Mouse (Mus musculus): Measurements from ENCODE around the gene Ier3. TPM values are rescaled to one million over a fixed set of nuclear protein-coding genes. Genes with fewer than 3 reads are reported as not detected.
A peak's percentile ranks its signal among the peaks of the same experiment; 100 is the strongest.

Ier3 gene
- polyA plus RNA-seq, 1 experiment, result 6.2 TPM

- no peak for TF ChIP-seq POLR2A (IDR thresholded peaks at IDR 0.05; ENCODE audit: control insufficient read depth, extremely low read depth, insufficient read depth, low read length, poor library complexity)
- TF ChIP-seq CTCF (IDR thresholded peaks at IDR 0.05; ENCODE audit: borderline replicate concordance, control insufficient read depth, extremely low read depth, insufficient read depth, low read length, poor library complexity), result no peak
- peak; percentile 34 for DNase-seq
- H3K27ac ChIP-seq (ENCODE audit: control insufficient read depth, insufficient read depth, low read length), result no peak overlapping the region
- H3K4me1 ChIP-seq (replicated peaks; ENCODE audit: control insufficient read depth, insufficient read depth, low read length), result no peaks in the 10 kb centered on the region
- H3K4me3 ChIP-seq (ENCODE audit: control insufficient read depth, insufficient read depth, low read length), result no peak overlapping the region
- no peaks in the 10 kb centered on the region for H3K36me3 ChIP-seq (ENCODE audit: control insufficient read depth, insufficient read depth, low read length)
- no peaks in the 10 kb centered on the region for H3K27me3 ChIP-seq (ENCODE audit: control insufficient read depth, insufficient read depth, low read length)
- 94% methylated on average over 2 of the region's 2 CpGs for WGBS
Measured at GRCm38 (mm10) chr17:35782398-35782797, 39.1 kb upstream of the Ier3 start.

DNA sequence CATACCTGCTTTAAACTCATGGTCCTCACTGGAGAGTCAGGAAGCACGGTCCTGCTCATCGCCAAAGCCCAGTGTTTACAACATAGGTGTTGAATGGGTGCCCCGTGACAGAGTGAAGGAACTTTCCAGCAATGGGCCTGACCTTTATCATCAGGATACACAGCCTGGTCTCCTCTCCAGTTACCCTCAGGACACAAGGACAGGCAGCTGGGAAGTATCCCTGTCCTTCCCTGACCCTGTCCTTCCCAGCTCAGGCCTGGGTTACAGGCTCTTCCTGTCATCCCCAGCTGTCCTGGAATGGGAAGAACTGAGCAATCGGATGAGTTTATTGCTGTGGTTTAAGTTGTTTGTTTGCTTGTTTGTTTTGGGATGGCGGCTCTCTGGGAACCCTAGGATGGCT is 38.6 kb upstream of the Ier3 start:
- Histone ChIP-seq H3K4me3 (ENCODE audit: control insufficient read depth, insufficient read depth, low read length) (no peak overlapping the region), H3K4me1 (replicated peaks; ENCODE audit: control insufficient read depth, insufficient read depth, low read length) (no peaks in the 10 kb centered on the region), H3K27me3 (ENCODE audit: control insufficient read depth, insufficient read depth, low read length) (no peaks in the 10 kb centered on the region), H3K36me3 (ENCODE audit: control insufficient read depth, insufficient read depth, low read length) (no peaks in the 10 kb centered on the region), H3K27ac (ENCODE audit: control insufficient read depth, insufficient read depth, low read length) (no peak overlapping the region)
- DNase-seq, result no peak
- 94% methylated on average over 5 of the region's 5 CpGs for WGBS
- no peak for TF ChIP-seq POLR2A (IDR thresholded peaks at IDR 0.05; ENCODE audit: control insufficient read depth, extremely low read depth, insufficient read depth, low read length, poor library complexity)
- TF ChIP-seq CTCF (IDR thresholded peaks at IDR 0.05; ENCODE audit: borderline replicate concordance, control insufficient read depth, extremely low read depth, insufficient read depth, low read length, poor library complexity), result no peak

- no peaks in the 10 kb centered on the region for H3K27me3 ChIP-seq (ENCODE audit: control insufficient read depth, insufficient read depth, low read length)
- no peak overlapping the region for H3K4me3 ChIP-seq (ENCODE audit: control insufficient read depth, insufficient read depth, low read length)
- H3K27ac ChIP-seq (ENCODE audit: control insufficient read depth, insufficient read depth, low read length), result no peak overlapping the region
- no peaks in the 10 kb centered on the region for H3K36me3 ChIP-seq (ENCODE audit: control insufficient read depth, insufficient read depth, low read length)
- WGBS, result 90% methylated on average over 6 of the region's 6 CpGs
- TF ChIP-seq POLR2A (IDR thresholded peaks at IDR 0.05; ENCODE audit: control insufficient read depth, extremely low read depth, insufficient read depth, low read length, poor library complexity) (no peak), CTCF (IDR thresholded peaks at IDR 0.05; ENCODE audit: borderline replicate concordance, control insufficient read depth, extremely low read depth, insufficient read depth, low read length, poor library complexity) (no peak)
- no peaks in the 10 kb centered on the region for H3K4me1 ChIP-seq (replicated peaks; ENCODE audit: control insufficient read depth, insufficient read depth, low read length)
- DNase-seq, result no peak
Measured at GRCm38 (mm10) chr17:35783944-35784343, 37.5 kb upstream of the Ier3 start.

DNA sequence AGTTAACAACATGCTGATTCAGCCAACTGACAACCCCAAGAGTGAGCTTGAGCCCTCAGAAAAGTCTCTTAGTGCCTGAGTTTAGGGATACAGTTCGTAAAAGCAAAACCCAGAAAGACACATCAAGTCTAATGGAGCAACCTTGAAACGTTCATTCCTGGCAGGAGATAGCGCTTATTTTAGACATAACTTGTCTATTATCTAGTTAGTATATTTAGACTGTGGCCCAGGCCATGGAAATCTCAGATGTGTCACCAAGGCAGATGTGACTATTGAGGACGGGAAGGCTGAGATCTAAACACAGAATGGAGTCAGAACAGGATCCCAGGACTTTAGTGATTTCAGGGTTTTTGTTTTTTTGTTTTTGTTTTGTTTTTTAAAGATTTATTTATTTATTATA is 36.3 kb upstream of the Ier3 start:
- no peak overlapping the region for H3K27ac ChIP-seq (ENCODE audit: control insufficient read depth, insufficient read depth, low read length)

DNA sequence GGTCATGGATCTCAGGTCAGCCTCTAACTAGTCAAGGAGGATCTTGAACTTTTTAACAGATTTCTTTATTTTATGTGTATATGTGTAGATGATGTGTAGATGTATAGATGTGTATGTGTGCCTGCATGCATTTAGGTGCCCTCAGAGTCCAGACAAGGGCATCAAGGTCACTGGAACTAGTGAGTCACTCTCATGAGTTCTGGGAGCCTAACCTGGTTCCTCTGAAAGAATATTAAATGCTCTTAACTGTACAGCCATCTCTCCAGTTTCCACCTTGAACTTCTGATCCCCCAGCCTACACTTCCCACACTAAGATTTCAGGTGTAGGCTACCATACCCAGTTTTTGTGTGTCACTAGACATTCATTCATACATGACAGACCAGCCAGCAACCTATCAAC is 34.0 kb upstream of the Ier3 start:
- H3K4me1 ChIP-seq (replicated peaks; ENCODE audit: control insufficient read depth, insufficient read depth, low read length), result no peaks in the 10 kb centered on the region
- H3K27ac ChIP-seq (ENCODE audit: control insufficient read depth, insufficient read depth, low read length), result no peak overlapping the region
- no peaks in the 10 kb centered on the region for H3K27me3 ChIP-seq (ENCODE audit: control insufficient read depth, insufficient read depth, low read length)
- TF ChIP-seq CTCF (IDR thresholded peaks at IDR 0.05; ENCODE audit: borderline replicate concordance, control insufficient read depth, extremely low read depth, insufficient read depth, low read length, poor library complexity), result no peak
- no peak for TF ChIP-seq POLR2A (IDR thresholded peaks at IDR 0.05; ENCODE audit: control insufficient read depth, extremely low read depth, insufficient read depth, low read length, poor library complexity)
- no peak for DNase-seq
- no peaks in the 10 kb centered on the region for H3K36me3 ChIP-seq (ENCODE audit: control insufficient read depth, insufficient read depth, low read length)
- no peak overlapping the region for H3K4me3 ChIP-seq (ENCODE audit: control insufficient read depth, insufficient read depth, low read length)

More for the DNA sequence above, 36.3 kb upstream of the Ier3 start:
- Histone ChIP-seq H3K36me3 (ENCODE audit: control insufficient read depth, insufficient read depth, low read length) (no peaks in the 10 kb centered on the region), H3K4me1 (replicated peaks; ENCODE audit: control insufficient read depth, insufficient read depth, low read length) (no peaks in the 10 kb centered on the region), H3K27me3 (ENCODE audit: control insufficient read depth, insufficient read depth, low read length) (no peaks in the 10 kb centered on the region), H3K4me3 (ENCODE audit: control insufficient read depth, insufficient read depth, low read length) (no peak overlapping the region)
- no peak for DNase-seq
- TF ChIP-seq POLR2A (IDR thresholded peaks at IDR 0.05; ENCODE audit: control insufficient read depth, extremely low read depth, insufficient read depth, low read length, poor library complexity) (no peak), CTCF (IDR thresholded peaks at IDR 0.05; ENCODE audit: borderline replicate concordance, control insufficient read depth, extremely low read depth, insufficient read depth, low read length, poor library complexity) (no peak)
- 85% methylated on average over 4 of the region's 4 CpGs for WGBS

DNA sequence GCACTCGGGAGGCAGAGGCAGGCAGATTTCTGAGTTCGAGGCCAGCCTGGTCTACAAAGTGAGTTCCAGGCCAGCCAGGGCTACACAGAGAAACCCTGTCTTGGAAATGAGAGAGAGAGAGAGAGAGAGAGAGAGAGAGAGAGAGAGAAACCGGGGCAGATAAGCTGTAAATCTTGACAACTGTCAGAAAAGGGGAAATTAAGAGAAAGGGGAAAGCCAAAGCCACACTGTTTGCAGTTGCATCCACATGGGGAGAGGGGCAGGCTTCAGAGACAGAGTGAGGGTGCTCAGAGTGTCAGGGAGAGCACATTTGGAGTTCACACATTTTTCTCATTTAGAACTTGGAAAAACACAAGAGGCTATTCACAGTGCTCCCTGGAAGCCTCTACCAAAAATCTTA is 33.5 kb upstream of the Ier3 start:
- no peak overlapping the region for H3K4me3 ChIP-seq (ENCODE audit: control insufficient read depth, insufficient read depth, low read length)
- H3K27me3 ChIP-seq (ENCODE audit: control insufficient read depth, insufficient read depth, low read length), result no peaks in the 10 kb centered on the region
- 32% methylated on average over 3 of the region's 3 CpGs for WGBS
- DNase-seq, result no peak
- no peaks in the 10 kb centered on the region for H3K4me1 ChIP-seq (replicated peaks; ENCODE audit: control insufficient read depth, insufficient read depth, low read length)
- H3K36me3 ChIP-seq (ENCODE audit: control insufficient read depth, insufficient read depth, low read length), result no peaks in the 10 kb centered on the region
- no peak overlapping the region for H3K27ac ChIP-seq (ENCODE audit: control insufficient read depth, insufficient read depth, low read length)
- TF ChIP-seq CTCF (IDR thresholded peaks at IDR 0.05; ENCODE audit: borderline replicate concordance, control insufficient read depth, extremely low read depth, insufficient read depth, low read length, poor library complexity) (no peak), POLR2A (IDR thresholded peaks at IDR 0.05; ENCODE audit: control insufficient read depth, extremely low read depth, insufficient read depth, low read length, poor library complexity) (no peak)

DNA sequence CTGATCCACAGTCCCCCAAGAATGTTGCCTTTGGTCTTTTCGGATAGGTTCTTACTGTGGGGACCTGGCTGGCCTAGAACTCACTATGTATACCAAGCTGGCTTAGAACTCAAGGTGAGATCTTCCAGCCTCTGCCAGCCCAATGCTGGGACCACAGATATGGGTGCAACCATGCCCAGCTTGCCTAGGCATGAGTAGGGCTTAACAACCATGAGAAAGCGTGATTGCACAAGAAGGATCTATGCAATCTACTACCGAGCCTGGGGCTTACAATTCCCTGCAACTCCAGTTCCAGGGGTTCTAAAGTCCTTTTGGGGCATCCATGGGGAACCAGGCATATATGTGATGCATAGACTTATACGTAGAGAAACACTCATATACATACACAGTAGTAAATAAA is 30.6 kb upstream of the Ier3 start:
- Histone ChIP-seq H3K27ac (ENCODE audit: control insufficient read depth, insufficient read depth, low read length) (no peak overlapping the region), H3K4me3 (ENCODE audit: control insufficient read depth, insufficient read depth, low read length) (no peak overlapping the region), H3K36me3 (ENCODE audit: control insufficient read depth, insufficient read depth, low read length) (no peaks in the 10 kb centered on the region), H3K27me3 (ENCODE audit: control insufficient read depth, insufficient read depth, low read length) (no peaks in the 10 kb centered on the region), H3K4me1 (replicated peaks; ENCODE audit: control insufficient read depth, insufficient read depth, low read length) (no peaks in the 10 kb centered on the region)
- 97% methylated on average over 4 of the region's 4 CpGs for WGBS
- TF ChIP-seq CTCF (IDR thresholded peaks at IDR 0.05; ENCODE audit: borderline replicate concordance, control insufficient read depth, extremely low read depth, insufficient read depth, low read length, poor library complexity), result no peak
- TF ChIP-seq POLR2A (IDR thresholded peaks at IDR 0.05; ENCODE audit: control insufficient read depth, extremely low read depth, insufficient read depth, low read length, poor library complexity), result no peak
- DNase-seq, result no peak
